Mouse (Mus musculus) kidney, embryonic 16.5 days (tissue): ENCODE measurements at regions not wholly inside any gene's neighbourhood (a gene's known extent, or its start where the extent isn't known, plus 50 kb on each side); places are given as distances from the start of the nearest gene placed in this dataset.

Experiments used
- ATAC-seq: fragments of 200-750 bp; cut with Nextera tagmentation; 2 replicates; pipeline ENCODE4 v1.8.0; 2017; ENCODE audit warnings: moderate TSS enrichment; ENCODE audit not compliant: low FRiP score, low TSS enrichment
- H3K27ac ChIP-seq: fragments of 300-500 bp; sonication (generic); 2 replicates; pipeline ENCODE4 v1.5.1; 2014; ENCODE audit warnings: low read length
- H3K27me3 ChIP-seq: fragments of 300-500 bp; sonication (generic); 2 replicates; pipeline ENCODE4 v1.6.1; 2014; ENCODE audit warnings: low read length, control low read depth, mixed read lengths; ENCODE audit not compliant: insufficient read depth
- H3K36me3 ChIP-seq: fragments of 300-500 bp; sonication (generic); 2 replicates; pipeline ENCODE4 v1.6.1; 2014; ENCODE audit warnings: low read length, control low read depth, mixed read lengths; ENCODE audit not compliant: insufficient read depth
- H3K4me1 ChIP-seq: fragments of 300-500 bp; sonication (generic); 2 replicates; pipeline ENCODE4 v1.6.1; 2014; ENCODE audit warnings: low read length, control low read depth, mixed read lengths; ENCODE audit not compliant: insufficient read depth
- H3K4me2 ChIP-seq: fragments of 300-500 bp; sonication (generic); replicated peaks from 2 replicates; pipeline ENCODE4 v1.6.1; 2014; ENCODE audit warnings: low read depth, low read length
- H3K4me3 ChIP-seq: fragments of 300-500 bp; sonication (generic); 2 replicates; pipeline ENCODE4 v1.5.1; 2014; ENCODE audit warnings: mild to moderate bottlenecking, low read length
- H3K9ac ChIP-seq: fragments of 300-500 bp; sonication (generic); replicated peaks from 2 replicates; pipeline ENCODE4 v1.6.1; 2014; ENCODE audit warnings: low read length
- H3K9me3 ChIP-seq: fragments of 300-500 bp; sonication (generic); 2 replicates; pipeline ENCODE4 v1.6.1; 2016; ENCODE audit warnings: low read length, control low read depth
- WGBS: fragments of 180-500 bp; shearing (Covaris S2); extraction: QIAGEN DNeasy Blood & Tissue Kit; methylation state at CpG from one replicate; pipeline ENCODE4 v1.1.7; 2014; 5-methylcytosine and 5-hydroxymethylcytosine counted together

DNA sequence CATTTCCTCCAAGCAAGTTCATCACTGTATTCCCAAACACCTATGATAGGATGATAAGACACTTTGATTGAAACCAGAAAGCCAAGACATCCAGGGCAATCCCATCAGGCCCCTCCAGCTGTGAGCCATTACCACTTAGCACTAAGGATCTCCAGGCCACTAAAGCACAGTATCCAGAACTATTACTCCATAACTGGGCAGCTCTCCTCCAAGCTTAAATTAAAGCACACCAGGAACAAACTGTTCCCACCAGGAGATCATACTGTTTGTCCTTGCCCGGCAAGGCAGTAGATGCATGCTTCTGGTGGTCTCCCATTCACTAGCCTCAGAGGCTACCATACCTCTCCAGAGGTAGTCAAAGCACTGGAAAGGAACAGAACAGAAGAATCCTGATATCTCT lies 193.3 kb downstream of the Gm12728 start:
- Histone ChIP-seq H3K36me3 (no peaks in the 10 kb centered on the region), H3K9ac (no peak overlapping the region), H3K4me1 (no peaks in the 10 kb centered on the region), H3K27ac (no peak overlapping the region), H3K4me2 (no peak overlapping the region), H3K9me3 (no peaks in the 10 kb centered on the region), H3K27me3 (no peaks in the 10 kb centered on the region), H3K4me3 (no peak overlapping the region)
- ATAC-seq: no peak
- 87% methylated on average over 1 of the region's 1 CpGs for WGBS

DNA sequence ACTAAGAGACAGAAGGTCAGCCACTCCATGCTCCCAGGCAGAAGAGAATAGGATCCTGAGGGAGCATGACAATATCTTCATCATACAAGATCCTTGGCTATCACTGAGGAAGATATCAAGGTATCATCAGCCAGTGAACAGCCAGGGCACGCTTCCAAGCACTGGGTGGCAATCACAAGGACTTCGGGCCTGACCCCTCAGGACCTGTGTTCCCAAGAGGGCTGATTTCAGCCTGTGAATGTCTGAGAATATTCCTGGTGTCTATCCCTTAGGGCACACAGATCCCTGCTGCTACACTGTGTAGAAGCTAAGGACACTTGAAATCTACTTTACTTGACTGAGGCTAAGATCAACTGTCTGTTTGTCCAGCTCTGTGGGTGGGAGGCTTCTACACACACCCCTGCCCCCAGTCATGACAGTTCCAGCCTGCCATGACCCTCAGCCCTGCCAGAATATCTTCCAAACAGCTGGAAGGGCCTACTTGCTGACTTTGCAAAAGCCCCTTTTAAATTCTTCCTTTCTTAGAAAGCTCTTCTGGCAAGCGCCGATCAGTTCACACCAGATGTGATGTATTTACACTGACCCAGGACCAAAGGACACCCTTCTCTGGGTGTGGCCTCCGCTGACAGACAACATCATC lies 198.4 kb downstream of the Gm12728 start:
- Histone ChIP-seq H3K27ac (no peak overlapping the region), H3K4me3 (no peak overlapping the region), H3K27me3 (no peaks in the 10 kb centered on the region), H3K9me3 (no peaks in the 10 kb centered on the region), H3K36me3 (no peaks in the 10 kb centered on the region), H3K9ac (no peak overlapping the region), H3K4me1 (no peaks in the 10 kb centered on the region), H3K4me2 (no peak overlapping the region)
- ATAC-seq: no peak
- 80% methylated on average over 5 of the region's 5 CpGs for WGBS

DNA sequence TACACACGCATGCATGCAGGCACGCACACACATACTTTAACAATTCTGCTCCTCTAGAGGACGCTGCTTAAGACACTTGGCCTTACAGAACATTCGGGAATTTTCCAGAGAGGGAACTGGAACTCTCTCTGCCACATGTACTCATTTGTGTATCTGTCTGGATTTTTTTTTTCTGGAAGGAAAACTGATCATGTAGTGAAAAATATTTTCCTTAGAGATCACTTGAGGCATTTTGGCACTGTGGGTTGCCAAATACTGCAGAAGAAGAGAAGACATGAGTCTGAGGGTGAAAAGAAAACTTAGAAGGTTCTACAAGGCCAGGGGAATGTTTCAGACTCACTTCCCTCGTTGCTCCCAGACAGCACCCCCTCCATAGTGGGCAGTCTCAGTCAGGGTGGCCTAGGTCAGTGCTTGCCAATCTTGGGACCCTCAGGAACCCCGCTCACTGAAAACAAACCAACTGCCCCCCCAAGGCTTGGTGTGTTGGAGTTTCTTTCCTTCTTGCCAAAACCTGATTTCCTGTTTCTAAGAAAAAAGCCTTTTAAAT lies 203.0 kb downstream of the Gm12728 start:
- no peak for ATAC-seq
- Histone ChIP-seq H3K4me1 (no peaks in the 10 kb centered on the region), H3K4me3 (no peak overlapping the region), H3K36me3 (no peaks in the 10 kb centered on the region), H3K27ac (no peak overlapping the region), H3K4me2 (no peak overlapping the region), H3K9me3 (no peaks in the 10 kb centered on the region), H3K27me3 (no peaks in the 10 kb centered on the region), H3K9ac (no peak overlapping the region)
- WGBS: 75% methylated on average over 6 of the region's 6 CpGs

DNA sequence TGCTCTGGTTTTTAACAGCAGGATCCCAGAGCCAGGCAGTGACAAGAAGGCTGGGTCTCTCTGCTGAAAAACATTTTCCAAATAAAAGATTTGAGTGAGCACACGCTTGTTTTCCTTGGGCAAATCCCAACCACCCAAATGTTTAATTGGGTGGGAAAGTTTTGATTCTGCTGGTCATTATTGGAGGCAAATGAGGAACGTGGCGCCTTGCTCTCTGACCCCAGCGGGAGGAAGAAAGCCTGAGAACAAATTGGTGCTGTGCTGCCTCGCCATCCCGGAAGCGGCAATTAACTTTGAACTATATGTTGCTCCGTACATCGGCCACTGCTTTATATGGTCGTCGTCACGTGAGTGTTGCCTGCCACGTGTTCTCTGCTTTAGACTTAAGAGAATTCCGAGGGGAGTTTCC lies 204.7 kb downstream of the Gm12728 start:
- 41% methylated on average over 14 of the region's 14 CpGs for WGBS
- H3K4me2 ChIP-seq: no peak overlapping the region
- no peaks in the 10 kb centered on the region for H3K27me3 ChIP-seq
- H3K9me3 ChIP-seq: no peaks in the 10 kb centered on the region
- H3K9ac ChIP-seq: no peak overlapping the region
- ATAC-seq: no peak
- no peaks in the 10 kb centered on the region for H3K36me3 ChIP-seq
- H3K27ac ChIP-seq: no peak overlapping the region
- H3K4me3 ChIP-seq: no peak overlapping the region
- no peaks in the 10 kb centered on the region for H3K4me1 ChIP-seq

DNA sequence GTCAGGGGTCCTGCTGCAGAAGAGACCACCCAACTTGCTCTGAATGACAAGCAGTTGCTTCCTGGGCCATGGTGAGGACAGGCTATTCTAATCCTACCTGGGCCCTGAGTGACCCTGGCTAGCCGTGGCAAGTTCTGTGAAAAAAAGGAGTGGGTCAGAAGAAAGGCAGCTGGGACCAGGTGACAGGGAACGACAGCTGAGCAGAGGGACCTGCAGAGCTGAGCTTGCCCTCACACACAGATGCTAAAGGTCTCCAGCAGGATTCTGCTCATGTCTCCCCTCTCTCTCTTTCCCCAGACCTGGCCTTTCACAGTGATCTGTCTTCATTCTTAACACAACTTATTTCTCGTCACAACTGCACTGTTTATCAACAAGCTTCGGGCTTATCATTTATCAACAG lies 206.4 kb downstream of the Gm12728 start:
- H3K27me3 ChIP-seq: no peaks in the 10 kb centered on the region
- H3K4me3 ChIP-seq: no peak overlapping the region
- no peak overlapping the region for H3K4me2 ChIP-seq
- H3K4me1 ChIP-seq: no peaks in the 10 kb centered on the region
- no peak for ATAC-seq
- WGBS: 60% methylated on average over 4 of the region's 4 CpGs
- no peaks in the 10 kb centered on the region for H3K9me3 ChIP-seq
- no peaks in the 10 kb centered on the region for H3K36me3 ChIP-seq
- no peak overlapping the region for H3K9ac ChIP-seq
- no peak overlapping the region for H3K27ac ChIP-seq

DNA sequence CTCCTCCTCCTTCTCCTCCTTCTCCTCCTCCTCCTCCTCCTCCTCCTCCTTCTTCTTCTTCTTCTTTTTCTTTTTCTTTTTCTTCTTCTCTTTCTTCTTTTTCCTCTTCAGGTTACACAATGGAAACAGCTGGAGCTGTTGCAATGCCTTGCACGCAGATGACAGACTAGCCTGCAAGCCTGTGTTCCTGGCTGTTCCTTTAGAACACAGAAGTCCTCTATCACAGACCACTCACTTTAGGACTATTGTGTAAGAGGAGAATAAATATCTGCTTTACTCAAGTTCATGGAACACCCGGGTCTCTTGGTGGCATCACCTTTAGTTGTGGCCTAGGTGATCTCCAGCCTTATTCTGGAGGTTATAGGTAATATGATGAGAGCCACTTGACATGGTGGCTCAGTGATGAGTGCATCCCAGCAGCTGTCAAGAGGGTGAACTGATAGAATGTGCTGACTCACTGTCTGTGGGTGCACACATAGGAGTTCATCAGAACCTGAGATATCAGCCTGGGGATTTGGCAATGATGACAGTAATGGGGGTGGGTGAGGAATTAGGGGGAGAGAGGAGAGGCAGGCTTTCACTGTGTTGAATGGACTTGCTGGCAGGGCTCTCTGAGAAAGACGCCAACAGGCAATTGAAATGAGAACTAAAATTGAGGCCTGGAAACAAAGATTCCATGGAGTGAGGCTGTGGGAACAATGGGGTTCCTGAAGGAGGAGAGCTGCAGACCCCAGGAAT lies 207.4 kb downstream of the Gm12728 start:
- WGBS: 92% methylated on average over 3 of the region's 3 CpGs
- Histone ChIP-seq H3K27ac (no peak overlapping the region), H3K27me3 (no peaks in the 10 kb centered on the region), H3K9ac (no peak overlapping the region), H3K4me1 (no peaks in the 10 kb centered on the region), H3K36me3 (no peaks in the 10 kb centered on the region), H3K9me3 (no peaks in the 10 kb centered on the region), H3K4me2 (no peak overlapping the region), H3K4me3 (no peak overlapping the region)
- no peak for ATAC-seq

DNA sequence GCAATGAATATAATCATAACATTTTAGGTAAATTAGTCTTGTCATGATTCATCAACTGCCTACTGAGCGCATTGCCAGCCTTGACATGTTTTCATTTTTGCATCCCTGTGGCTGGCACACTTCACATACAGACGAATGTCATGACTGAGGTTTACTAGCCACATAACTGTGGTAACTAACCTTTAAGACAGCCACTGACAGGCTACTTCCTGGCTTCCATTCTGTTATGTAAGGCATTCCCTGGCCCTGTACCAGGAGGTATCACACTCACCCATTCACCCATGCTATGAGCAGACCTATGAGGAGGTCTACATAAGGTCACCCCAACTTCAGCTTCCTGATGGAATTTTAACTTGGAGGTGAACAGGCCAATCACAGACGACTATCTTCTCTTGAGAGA lies 212.8 kb downstream of the Gm12728 start:
- WGBS: 80% methylated on average over 3 of the region's 3 CpGs
- H3K4me3 ChIP-seq: no peak overlapping the region
- H3K4me1 ChIP-seq: no peaks in the 10 kb centered on the region
- H3K27ac ChIP-seq: no peak overlapping the region
- no peak for ATAC-seq
- no peaks in the 10 kb centered on the region for H3K27me3 ChIP-seq
- H3K9ac ChIP-seq: no peak overlapping the region
- H3K9me3 ChIP-seq: peaks cover 4% of the 10 kb centered on the region
- H3K36me3 ChIP-seq: no peaks in the 10 kb centered on the region
- H3K4me2 ChIP-seq: no peak overlapping the region

DNA sequence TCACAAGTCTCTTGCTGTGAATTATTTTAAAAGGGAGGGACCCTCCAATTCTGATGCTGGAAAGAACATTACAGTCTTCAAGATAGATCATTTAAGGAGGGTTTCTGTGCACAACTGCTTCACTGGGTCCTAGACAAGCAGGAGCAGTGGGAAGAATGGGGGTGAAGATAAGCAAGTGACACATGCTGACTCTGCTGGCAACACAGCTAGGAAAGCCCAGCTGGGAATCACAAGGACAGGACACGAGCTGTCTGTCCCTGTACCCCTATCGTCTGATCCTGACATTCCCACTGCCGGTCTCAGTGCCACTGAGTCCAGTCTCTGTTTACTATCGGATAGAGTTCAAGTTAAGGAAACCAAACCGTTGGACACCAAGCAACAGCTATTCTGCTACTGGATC lies 216.3 kb downstream of the Gm12728 start:
- Histone ChIP-seq H3K9me3 (peaks cover 4% of the 10 kb centered on the region), H3K4me2 (no peak overlapping the region), H3K27me3 (no peaks in the 10 kb centered on the region), H3K27ac (no peak overlapping the region), H3K36me3 (no peaks in the 10 kb centered on the region), H3K4me3 (no peak overlapping the region), H3K4me1 (no peaks in the 10 kb centered on the region), H3K9ac (no peak overlapping the region)
- ATAC-seq: no peak
- 81% methylated on average over 5 of the region's 5 CpGs for WGBS

DNA sequence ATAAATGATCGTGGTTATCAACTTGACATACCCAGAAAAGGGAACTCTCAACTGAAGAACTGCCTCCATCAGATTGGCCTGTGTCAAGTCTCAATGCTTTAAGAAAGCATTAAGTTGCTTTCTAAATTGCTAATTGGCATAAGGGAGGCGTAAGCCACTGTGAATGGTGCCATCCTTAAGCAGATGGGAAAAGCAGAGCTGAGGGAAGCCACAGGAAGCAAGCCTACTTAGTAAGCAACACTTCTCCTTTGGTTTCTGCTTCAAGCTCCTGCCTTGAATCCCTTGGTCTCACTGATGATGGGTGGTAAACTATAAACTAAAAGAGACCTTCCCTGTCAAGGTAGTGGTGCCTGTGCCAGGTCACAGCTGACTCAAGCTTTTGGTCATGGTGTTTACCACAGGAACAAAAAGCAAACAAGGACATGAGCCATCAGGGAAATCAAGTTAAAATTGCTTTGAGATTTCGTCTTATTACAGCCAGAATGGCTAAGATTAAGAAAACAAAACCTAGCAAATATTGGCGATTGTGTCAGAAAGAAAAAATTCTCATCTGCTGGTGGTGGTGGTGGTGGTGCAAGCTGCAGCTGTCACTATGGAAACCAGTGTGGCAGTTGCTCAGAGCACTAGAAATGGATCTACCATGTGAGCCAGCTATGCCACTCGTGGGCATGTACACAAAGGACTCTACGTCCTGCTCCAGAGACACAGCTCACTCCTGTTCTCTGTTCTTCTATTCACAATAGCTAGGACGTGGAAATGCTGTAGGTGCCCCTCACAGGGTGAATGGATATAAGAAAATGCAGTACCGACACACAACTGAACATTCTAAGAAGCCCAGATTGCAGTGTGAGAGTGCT lies 217.9 kb downstream of the Gm12728 start:
- no peak overlapping the region for H3K27ac ChIP-seq
- no peaks in the 10 kb centered on the region for H3K4me1 ChIP-seq
- no peaks in the 10 kb centered on the region for H3K36me3 ChIP-seq
- 90% methylated on average over 8 of the region's 8 CpGs for WGBS
- no peak overlapping the region for H3K4me2 ChIP-seq
- H3K4me3 ChIP-seq: no peak overlapping the region
- no peak for ATAC-seq
- no peaks in the 10 kb centered on the region for H3K27me3 ChIP-seq
- peaks cover 4% of the 10 kb centered on the region for H3K9me3 ChIP-seq
- H3K9ac ChIP-seq: no peak overlapping the region
